Mouse (Mus musculus): ENCODE measurements around the gene Gm6710. TPM values are rescaled to one million over a fixed set of nuclear protein-coding genes. Genes with fewer than 3 reads are reported as not detected.
"Not testable (repeated sequence)": the region's sequence is repeated elsewhere in the genome, so short reads cannot be mapped to it uniquely, and the experiment has no call there.

Gene Gm6710
- 10 to 100 TPM; 49.0 to 50.5 TPM for total RNA-seq (2021)

DNA sequence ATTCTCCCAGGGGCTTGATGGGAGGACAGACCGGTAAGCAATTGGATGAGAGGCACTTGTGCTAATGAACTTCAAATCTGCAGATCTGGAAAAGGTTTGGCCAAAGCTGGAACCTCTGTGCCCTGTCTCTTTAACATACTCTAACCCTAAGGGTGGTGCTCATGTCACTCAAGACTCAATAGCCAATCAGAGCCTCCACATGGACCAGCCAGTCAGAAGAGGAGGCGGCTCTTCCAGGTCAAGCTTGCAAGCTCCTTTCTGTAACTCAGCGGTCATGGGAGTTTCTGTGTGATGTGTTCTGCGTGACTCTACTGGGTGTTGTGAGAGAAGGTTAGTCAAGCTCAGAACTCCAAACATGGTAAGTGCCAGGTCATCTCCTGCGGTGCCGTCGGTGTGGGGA lies at the start of gene Gm6710:
TSS of gene Gm6710 (plus strand) at position 196 of the 400 bp plus-strand sequence.
- not testable (repeated sequence) for DNase-seq (ENCODE audit: extremely low spot score in 1 of 2, low spot score in 1 of 2)

Other genes with a start within 250 kb of the Gm6710 start
- not detected for gene Gm11007, start 225.2 kb upstream of the Gm6710 start, total RNA-seq (2021)
- 1 to 10 TPM in 1 of 2 experiments, not detected in 1; 9.1 TPM for gene Zfp969, start 165.6 kb upstream of the Gm6710 start, total RNA-seq (2021)
- gene Gm2007, start 127.7 kb upstream of the Gm6710 start, total RNA-seq (2021): not detected
- gene Gm14288, start 68.1 kb upstream of the Gm6710 start, total RNA-seq (2021): 10 to 100 TPM in 1 of 2 experiments, 1 to 10 TPM in 1; 9.4 to 12.4 TPM
- 1 to 10 TPM; 5.8 to 7.4 TPM for gene Zfp966, start 61.9 kb downstream of the Gm6710 start, total RNA-seq (2021)
- gene Gm2026, start 96.1 kb downstream of the Gm6710 start, total RNA-seq (2021): 10 to 100 TPM; 49.0 to 56.7 TPM

Data from layer of hippocampus, postnatal 25 days (tissue).